Mouse (Mus musculus) adrenal gland (tissue): Measurements from ENCODE around the gene Peak1.

Experiments used
- intact Hi-C: fragments of 180-260 bp; cut with DNase I; formaldehyde crosslinking; loops from one replicate; pipeline ENCODE4 v1.15.1; 2025

The Peak1 gene

GRCm38 (mm10) chr9:56207516-56207915 is 210.4 kb downstream of the Peak1 start:
- intact Hi-C loops, result no loop called here

DNA sequence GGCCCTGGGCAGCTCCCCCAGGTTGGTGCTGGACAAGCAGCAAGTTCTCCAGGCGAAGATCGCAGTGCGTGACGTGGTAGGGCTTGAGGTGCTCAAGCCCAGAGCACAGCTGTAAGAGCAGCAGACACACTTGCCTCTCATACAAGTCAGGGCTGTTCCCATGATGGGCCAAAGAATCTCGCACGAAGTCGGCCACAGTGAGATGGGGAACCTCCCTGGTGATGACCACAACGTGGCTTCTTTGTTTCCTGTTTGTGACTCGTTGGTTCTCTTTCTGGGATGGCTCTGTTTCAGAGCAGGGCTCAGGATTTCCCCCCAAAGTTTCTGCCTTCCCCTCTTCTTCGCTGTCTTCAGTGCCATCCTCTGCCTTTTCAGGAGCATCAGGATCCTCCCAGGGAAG is 210.8 kb downstream of the Peak1 start:
- intact Hi-C loops, result no loop called here

- intact Hi-C loops, result no loop called here
Measured at GRCm38 (mm10) chr9:56205336-56205735, 212.5 kb downstream of the Peak1 start.

GRCm38 (mm10) chr9:56204316-56204715 is 213.6 kb downstream of the Peak1 start:
- intact Hi-C loops, result no loop called here

GRCm38 (mm10) chr9:56200645-56201314 is 217.1 kb downstream of the Peak1 start:
- intact Hi-C loops, result loop anchor here (2.0 kb wide), 1 partner anchor 352 kb away; no protein-coding TSS in a partner anchor

DNA sequence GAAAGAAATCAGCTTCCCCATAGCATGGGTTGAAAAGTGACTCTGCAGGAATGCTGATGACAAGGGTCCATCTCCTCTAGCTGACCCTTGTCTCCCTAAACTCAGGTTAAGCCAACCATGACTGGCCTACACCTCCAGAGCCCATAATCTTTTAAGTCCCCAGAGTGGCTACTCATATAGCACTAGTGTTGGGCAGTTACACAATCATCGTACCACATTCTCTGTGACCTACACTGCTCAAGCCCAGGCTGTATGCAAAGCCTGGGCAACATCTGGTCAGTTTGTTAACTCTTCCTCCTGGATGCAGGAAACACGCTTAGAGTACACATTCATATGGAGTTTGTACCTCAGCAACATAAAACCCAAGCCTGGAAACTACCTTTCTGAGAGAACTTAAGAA is 217.7 kb downstream of the Peak1 start:
- intact Hi-C loops, result loop anchor here (2.0 kb wide), 1 partner anchor 353 kb away; no protein-coding TSS in a partner anchor

DNA sequence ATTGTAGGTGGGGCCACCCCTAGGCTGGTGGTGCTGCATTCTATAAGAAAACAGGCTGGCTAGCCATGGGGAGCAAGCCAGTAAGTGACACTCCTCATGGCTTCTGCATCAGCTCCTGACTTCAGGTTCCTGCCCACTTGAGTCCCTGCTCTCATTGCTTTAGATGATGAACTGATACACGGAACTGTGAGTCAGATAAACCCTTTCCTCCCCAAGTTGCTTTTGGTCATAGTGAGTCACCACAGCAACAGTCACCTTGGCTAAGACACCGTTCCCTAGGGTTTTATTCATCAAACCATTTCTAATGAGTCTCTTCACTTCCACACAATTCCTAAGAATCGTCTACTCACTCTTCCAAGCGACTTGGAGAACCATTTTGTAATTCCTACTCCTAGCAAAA is 220.9 kb downstream of the Peak1 start:
- intact Hi-C loops, result no loop called here

GRCm38 (mm10) chr9:56195193-56195592 is 222.7 kb downstream of the Peak1 start:
- intact Hi-C loops, result no loop called here

GRCm38 (mm10) chr9:56191498-56192455 is 226.1 kb downstream of the Peak1 start:
- intact Hi-C loops, result no loop called here

DNA sequence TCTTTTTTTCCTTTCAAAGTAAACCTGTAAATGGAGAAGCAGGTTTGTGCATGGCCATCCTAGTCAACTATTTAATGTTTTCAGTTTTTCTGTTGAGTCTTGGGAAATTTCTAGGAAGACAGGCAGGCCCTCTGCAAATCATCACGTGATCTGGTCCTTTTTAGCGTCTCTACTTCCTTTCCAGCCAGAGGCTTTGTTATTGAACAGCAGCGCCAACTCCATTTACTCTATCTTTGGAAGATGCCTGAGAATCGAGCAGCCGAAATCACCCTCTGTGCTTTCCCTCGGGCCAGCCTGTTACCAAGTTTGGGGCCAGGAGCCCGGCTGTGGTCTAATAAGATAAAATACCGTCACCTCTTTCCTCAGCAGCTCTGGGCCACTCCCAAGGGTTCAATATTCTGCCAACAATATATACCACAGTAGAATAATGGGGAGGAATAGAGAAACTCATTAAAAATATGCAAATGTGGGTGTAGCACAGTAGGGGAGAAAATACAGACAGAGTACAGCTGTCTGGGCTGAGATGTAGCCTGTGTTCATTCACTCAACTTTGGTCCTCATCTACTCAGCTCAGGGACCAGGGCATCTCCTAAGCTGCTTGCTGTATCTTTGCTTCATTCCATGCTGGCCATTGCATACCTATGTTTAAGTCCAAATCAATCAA is 237.6 kb downstream of the Peak1 start:
- intact Hi-C loops, result no loop called here

DNA sequence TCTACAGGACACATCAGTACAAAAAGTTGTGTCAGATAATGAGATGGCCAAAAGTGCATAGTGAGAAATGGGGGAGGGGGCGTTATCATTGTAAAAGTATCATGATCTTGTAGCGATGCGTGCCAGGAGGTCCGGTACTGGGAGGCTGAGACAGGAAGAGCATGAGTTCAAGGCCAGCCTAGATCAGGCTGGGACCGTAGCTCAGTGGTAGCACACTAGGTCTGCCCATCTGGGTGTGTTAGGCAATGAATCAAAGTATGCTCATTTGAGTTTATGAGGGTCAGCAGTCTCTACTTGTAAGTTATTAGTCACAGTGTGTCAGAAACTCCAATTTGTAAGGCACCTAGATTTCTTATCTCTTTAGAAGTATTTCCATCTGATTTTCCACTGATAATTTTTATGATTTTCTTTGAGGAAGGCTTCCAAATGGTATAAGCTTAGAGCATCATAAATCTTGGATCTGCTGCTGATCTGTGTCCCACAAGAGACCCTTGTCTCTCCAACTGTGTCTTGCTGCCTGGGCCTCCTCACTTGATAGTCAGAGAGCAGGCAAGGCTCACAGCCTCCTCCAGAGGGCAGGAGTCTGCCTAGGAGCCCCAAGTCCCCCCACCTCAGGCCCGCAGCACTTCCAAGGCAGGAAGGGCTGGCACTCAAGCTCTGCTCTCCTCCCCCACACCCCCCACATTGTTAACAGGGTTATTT is 238.3 kb downstream of the Peak1 start:
- intact Hi-C loops, result no loop called here

GRCm38 (mm10) chr9:56177354-56177753 is 240.5 kb downstream of the Peak1 start:
- intact Hi-C loops, result no loop called here

DNA sequence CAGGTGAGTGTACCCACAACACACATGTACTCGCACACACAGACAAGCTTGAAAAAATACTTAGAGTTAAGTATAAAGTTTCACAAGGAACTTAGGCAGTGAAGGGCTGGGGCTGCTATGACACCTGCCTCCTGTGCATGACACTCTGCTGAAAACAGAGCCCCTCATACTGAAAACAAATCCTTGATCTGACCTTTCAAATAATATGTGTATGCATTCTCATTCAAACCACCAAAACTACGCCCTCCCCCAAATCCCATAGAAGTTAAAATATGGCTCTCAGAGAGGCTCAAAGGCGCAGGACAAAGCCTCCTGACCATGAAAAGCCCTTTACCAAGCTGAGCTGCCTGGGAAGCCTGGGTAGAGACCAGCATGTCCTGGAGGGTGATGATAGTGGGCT is 242.6 kb downstream of the Peak1 start:
- intact Hi-C loops, result no loop called here

DNA sequence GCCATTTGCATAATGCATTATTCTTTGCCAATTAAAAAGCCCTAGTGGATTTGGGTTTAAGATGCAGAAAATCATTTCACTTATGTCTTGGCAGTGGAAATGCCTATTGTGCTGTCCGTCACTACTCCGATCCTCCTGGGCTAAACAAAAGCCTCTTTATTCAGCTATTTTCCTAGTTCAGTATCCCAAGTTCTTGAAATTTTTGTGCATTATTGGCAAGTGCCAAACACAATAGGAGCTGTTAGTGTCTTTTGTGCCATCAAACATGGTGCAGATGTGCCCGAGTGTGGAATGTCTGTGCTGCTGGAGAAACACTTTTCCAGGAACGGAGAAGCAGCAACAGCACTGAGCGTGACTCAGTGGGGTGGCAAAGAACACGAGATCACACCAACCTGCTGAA is 250.2 kb downstream of the Peak1 start:
- intact Hi-C loops, result no loop called here

DNA sequence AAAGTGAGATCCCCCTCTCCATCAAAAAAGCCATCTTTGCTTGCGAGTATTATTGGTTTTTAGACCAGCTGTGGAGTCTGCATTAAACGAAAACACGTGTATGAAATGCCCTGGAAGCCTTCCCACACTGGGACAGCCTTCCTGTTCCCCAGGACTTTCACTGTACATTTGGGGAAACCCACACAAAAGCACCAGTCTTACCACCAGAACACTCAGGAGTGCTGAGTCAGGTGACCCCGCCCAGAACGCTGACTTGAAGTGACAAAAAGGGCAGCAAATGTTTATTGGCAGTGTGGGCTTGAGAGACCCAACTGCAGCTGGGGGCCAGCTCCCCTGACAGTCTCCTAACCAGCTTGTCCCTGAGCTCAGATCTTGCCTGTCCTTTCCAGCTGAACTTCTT is 251.7 kb downstream of the Peak1 start:
- intact Hi-C loops, result no loop called here

- intact Hi-C loops, result no loop called here
Measured at GRCm38 (mm10) chr9:56165377-56165776, 252.5 kb downstream of the Peak1 start, which contains the start of gene Tspan3. Gene Tspan3, minus strand, starts transcription at chr9:56165477.

- intact Hi-C loops, result no loop called here
Measured at GRCm38 (mm10) chr9:56160341-56161141, 257.3 kb downstream of the Peak1 start.

GRCm38 (mm10) chr9:56159456-56159855 is 258.4 kb downstream of the Peak1 start:
- intact Hi-C loops, result no loop called here

- intact Hi-C loops, result no loop called here
Measured at GRCm38 (mm10) chr9:56158077-56158476, 259.8 kb downstream of the Peak1 start.

DNA sequence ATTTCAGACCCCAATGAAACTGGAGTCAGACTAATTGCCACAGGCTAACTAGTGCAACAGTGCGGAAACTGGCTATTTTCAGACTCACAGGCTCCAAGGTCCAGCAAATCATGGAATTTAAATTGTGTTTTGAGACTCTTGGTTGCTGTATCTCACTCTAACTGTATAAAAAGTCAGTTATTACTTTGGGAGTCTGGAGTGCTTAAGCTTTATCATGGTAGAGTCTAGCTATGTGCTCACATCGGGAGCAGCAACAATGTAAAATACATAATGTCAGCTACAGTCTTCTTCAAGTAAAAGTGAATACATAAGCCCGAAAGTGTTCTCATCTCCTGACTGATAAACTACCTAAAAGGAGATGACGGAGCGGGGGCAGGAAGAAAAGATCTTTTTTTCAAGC is 263.3 kb downstream of the Peak1 start:
- intact Hi-C loops, result no loop called here
